Mouse (Mus musculus): ENCODE measurements around the gene Tlk2. TPM values are rescaled to one million over a fixed set of nuclear protein-coding genes. Genes with fewer than 3 reads are reported as not detected.
A peak's percentile ranks its signal among the peaks of the same experiment; 100 is the strongest.

The Tlk2 gene
- polyA plus RNA-seq, 1 experiment from 2014 or later = 7.4 TPM

DNA sequence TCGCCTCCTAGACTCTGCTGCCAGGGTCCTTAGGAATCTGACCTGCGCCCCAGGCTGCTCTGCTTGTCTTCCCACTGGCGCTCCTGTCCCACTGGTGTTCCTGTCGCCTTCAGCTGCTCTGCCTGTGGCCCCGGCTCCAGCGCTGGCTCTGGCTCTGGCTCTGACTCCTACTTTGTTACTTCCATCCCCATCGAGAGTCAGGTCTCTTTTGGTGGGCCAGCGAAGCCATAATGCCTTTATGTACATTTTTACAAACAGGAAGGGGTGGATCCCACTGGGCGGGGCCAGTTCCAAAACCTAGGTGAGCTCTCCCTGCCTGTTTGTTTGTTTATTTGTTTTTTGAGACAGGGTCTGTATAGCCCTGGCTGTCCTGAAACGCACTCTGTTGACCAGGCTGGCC, 11.8 kb upstream of the Tlk2 start:
- H3K9me3 ChIP-seq (ENCODE audit: control insufficient read depth, low read length) = no peaks in the 10 kb centered on the region
- no peak overlapping the region for H3K4me3 ChIP-seq (ENCODE audit: low read depth, low read length)
- H3K36me3 ChIP-seq (ENCODE audit: control insufficient read depth, insufficient read depth, low read length) = no peaks in the 10 kb centered on the region
- no peaks in the 10 kb centered on the region for H3K27me3 ChIP-seq (ENCODE audit: control insufficient read depth, insufficient read depth, low read length)
- ATAC-seq (ENCODE audit: low FRiP score, low TSS enrichment) = no peak
- H3K4me1 ChIP-seq (replicated peaks; ENCODE audit: control insufficient read depth, insufficient read depth) = no peaks in the 10 kb centered on the region
- H3K9ac ChIP-seq (ENCODE audit: low read length) = no peak overlapping the region
- H3K27ac ChIP-seq (replicated peaks) = no peak overlapping the region
- no peak overlapping the region for H3K4me2 ChIP-seq (replicated peaks; ENCODE audit: low read depth)
- TF ChIP-seq EP300 (optimal IDR thresholded peaks at IDR 0.05) = no peak
- no peak for TF ChIP-seq CTCF (IDR thresholded peaks at IDR 0.05; ENCODE audit: low read depth)
- WGBS = 92% methylated on average over 10 of the region's 10 CpGs
- DNase-seq (ENCODE audit: low spot score) = no peak

DNA sequence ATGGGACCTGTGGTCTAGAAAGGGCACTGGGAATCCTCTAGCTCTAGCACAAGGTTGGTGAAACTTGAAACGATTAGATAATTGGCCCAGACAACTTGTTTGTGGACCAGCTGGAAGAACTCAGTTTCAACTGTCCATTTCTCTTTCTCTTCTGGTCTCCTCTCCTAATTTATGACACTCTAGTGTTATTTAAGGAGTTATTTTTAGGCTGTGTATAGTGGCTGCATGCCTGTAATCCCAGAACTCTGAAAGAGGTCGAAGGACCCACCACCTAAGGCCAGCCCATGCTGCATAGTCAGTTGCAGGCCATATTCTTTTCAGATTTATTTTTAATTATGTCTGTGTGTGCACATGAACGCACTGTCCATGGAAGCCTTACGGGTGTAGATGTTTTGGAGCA, 916 bp downstream of the Tlk2 start:
- H3K27me3 ChIP-seq (ENCODE audit: control insufficient read depth, insufficient read depth, low read length) = no peaks in the 10 kb centered on the region
- 62% methylated on average over 4 of the region's 4 CpGs for WGBS
- H3K4me3 ChIP-seq (ENCODE audit: low read depth, low read length) = no peak overlapping the region
- H3K36me3 ChIP-seq (ENCODE audit: control insufficient read depth, insufficient read depth, low read length) = peaks cover 3% of the 10 kb centered on the region; the same call in 1 of the 2 replicates
- no peaks in the 10 kb centered on the region for H3K9me3 ChIP-seq (ENCODE audit: control insufficient read depth, low read length)
- H3K4me1 ChIP-seq (replicated peaks; ENCODE audit: control insufficient read depth, insufficient read depth) = 0 out of 2 replicates have a peak, but pooled peaks cover 3% of the 10 kb centered on the region
- no peak overlapping the region for H3K9ac ChIP-seq (ENCODE audit: low read length)
- TF ChIP-seq CTCF (IDR thresholded peaks at IDR 0.05; ENCODE audit: low read depth) (no peak), EP300 (optimal IDR thresholded peaks at IDR 0.05) (no peak)
- no peak overlapping the region; the same call in 1 of the 2 replicates for H3K27ac ChIP-seq (replicated peaks)
- H3K4me2 ChIP-seq (replicated peaks; ENCODE audit: low read depth) = peak overlapping the region; percentile 85
- no peak for DNase-seq (ENCODE audit: low spot score)
- ATAC-seq (ENCODE audit: low FRiP score, low TSS enrichment) = no peak

DNA sequence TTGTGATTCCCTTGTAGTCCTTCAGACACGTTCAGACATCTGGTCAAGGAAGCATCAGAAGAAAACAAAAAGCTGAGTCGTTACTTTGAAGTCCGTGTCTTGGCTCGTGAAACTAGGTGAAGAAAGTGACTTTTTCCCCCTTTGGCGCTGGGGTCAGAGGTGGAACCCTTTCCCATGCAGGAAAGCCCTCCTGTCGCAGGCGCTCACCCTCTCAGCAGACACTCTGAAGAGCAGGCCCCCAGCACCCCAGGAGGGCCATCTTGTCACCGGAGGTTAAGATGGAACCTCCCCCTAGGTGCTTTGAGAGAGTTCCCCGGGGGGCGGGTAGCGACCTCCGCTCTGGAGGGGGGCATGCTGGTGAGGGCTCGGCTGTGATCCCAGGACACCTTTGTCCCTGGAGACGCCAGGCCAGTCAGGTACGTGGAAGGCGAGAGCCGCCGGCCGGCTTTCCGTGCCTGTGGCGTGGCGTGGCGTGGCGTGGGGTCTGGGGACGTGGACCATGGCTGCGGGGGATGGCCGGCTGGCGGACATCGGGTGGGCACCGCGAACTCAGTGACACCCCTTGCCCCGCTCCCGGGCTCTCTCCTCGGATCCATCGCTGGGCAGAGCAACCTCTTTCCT, 2.0 kb downstream of the Tlk2 start:
- Histone ChIP-seq H3K4me2 (replicated peaks; ENCODE audit: low read depth) (peak overlapping the region; percentile 85), H3K4me3 (ENCODE audit: low read depth, low read length) (peak overlapping the region; percentile 96), H3K4me1 (replicated peaks; ENCODE audit: control insufficient read depth, insufficient read depth) (0 out of 2 replicates have a peak, but pooled peaks cover 3% of the 10 kb centered on the region), H3K27me3 (ENCODE audit: control insufficient read depth, insufficient read depth, low read length) (no peaks in the 10 kb centered on the region), H3K9ac (ENCODE audit: low read length) (peak overlapping the region; percentile 100), H3K27ac (replicated peaks) (peak overlapping the region; percentile 97), H3K36me3 (ENCODE audit: control insufficient read depth, insufficient read depth, low read length) (peaks cover 7% of the 10 kb centered on the region; the same call in 1 of the 2 replicates), H3K9me3 (ENCODE audit: control insufficient read depth, low read length) (no peaks in the 10 kb centered on the region)
- WGBS = under 1% methylated on average over 35 of the region's 35 CpGs
- no peak for TF ChIP-seq EP300 (optimal IDR thresholded peaks at IDR 0.05)
- no peak for TF ChIP-seq CTCF (IDR thresholded peaks at IDR 0.05; ENCODE audit: low read depth)
- DNase-seq (ENCODE audit: low spot score) (peak; percentile 56), ATAC-seq (ENCODE audit: low FRiP score, low TSS enrichment) (peak; percentile 1; the same call in 1 of the 2 replicates)

DNA sequence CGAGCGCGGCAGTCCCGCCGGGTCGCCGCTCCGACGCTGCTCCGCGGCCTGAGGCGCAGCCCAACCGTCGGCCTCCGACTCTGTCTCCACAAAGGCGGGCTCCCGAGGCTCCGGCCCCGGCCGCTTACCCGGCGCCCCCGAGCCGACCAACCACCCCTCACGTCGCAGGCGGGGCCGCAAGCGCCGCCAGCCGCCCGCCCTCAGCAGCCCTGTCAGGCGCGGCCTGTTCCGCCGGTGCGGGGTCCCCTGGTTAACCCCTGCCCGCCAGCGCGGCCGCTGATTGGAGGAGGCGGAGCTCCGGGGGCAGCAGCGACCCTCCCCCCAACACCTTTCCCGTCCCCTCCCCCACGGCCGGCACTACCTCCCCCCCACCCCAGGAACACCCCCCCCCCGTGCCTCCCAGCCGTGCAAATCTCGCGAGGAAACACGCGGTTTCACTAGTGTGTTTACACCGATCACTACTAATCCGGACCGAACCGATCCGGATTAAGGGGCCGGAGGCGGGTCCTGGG, 2.6 kb downstream of the Tlk2 start:
- peak overlapping the region; percentile 85 for H3K4me2 ChIP-seq (replicated peaks; ENCODE audit: low read depth)
- WGBS = under 1% methylated on average over 43 of the region's 60 CpGs

DNA sequence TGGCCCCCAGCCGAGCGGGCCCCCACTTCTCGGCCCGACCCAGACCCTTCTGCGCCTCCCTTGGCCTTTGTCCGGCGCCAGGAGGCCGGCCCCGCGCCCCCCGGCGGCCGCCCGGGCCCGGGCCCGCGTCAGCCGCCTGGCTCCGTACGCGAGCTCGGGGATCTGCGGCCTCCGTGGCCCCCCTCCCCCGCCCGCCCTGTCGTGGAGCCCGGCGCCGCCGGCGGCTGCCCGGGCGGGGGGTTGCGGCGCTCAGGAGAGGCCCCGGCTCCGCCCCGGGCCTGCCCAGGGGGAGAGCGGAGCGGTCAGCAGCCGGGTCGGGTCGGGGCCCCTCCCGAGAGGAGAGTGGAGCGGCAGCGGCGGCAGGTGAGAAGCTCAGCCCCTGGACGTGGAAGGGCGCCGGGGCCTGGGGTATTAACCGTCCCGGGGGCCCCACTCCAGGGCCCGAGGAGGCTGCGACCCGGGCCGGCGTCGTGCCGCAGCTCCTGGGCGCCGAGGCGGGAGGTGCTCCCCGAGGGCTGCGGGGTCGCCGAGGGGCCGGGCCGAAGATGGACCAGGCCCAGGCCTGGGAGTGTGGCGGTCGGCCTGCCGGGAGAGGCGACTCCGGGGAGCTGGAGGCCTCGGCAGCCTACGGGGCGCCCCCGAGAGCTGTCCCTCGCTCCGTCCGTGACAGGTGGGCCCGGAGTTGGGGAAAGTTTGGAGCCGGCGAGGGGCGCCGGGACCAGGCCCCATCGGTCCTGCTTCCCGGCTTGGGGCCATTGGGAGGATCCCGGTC, 3.3 kb downstream of the Tlk2 start:
- peak; percentile 58 for ATAC-seq (ENCODE audit: low FRiP score, low TSS enrichment)
- H3K9me3 ChIP-seq (ENCODE audit: control insufficient read depth, low read length) = no peaks in the 10 kb centered on the region
- peak overlapping the region; percentile 85 for H3K4me2 ChIP-seq (replicated peaks; ENCODE audit: low read depth)
- peak overlapping the region; percentile 100 for H3K9ac ChIP-seq (ENCODE audit: low read length)
- peaks cover 7% of the 10 kb centered on the region; the same call in 1 of the 2 replicates for H3K36me3 ChIP-seq (ENCODE audit: control insufficient read depth, insufficient read depth, low read length)
- peak overlapping the region; percentile 97 for H3K27ac ChIP-seq (replicated peaks)
- peak overlapping the region; percentile 96 for H3K4me3 ChIP-seq (ENCODE audit: low read depth, low read length)
- 8% methylated on average over 64 of the region's 89 CpGs for WGBS
- H3K4me1 ChIP-seq (replicated peaks; ENCODE audit: control insufficient read depth, insufficient read depth) = 0 out of 2 replicates have a peak, but pooled peaks cover 3% of the 10 kb centered on the region
- DNase-seq (ENCODE audit: low spot score) = peak; percentile 53
- TF ChIP-seq EP300 (optimal IDR thresholded peaks at IDR 0.05) (no peak), CTCF (IDR thresholded peaks at IDR 0.05; ENCODE audit: low read depth) (no peak)
- H3K27me3 ChIP-seq (ENCODE audit: control insufficient read depth, insufficient read depth, low read length) = no peaks in the 10 kb centered on the region

More for the DNA sequence above, 2.6 kb downstream of the Tlk2 start:
- TF ChIP-seq CTCF (IDR thresholded peaks at IDR 0.05; ENCODE audit: low read depth) (no peak), EP300 (optimal IDR thresholded peaks at IDR 0.05) (peak; percentile 38)
- Histone ChIP-seq H3K4me3 (ENCODE audit: low read depth, low read length) (peak overlapping the region; percentile 96), H3K4me1 (replicated peaks; ENCODE audit: control insufficient read depth, insufficient read depth) (0 out of 2 replicates have a peak, but pooled peaks cover 3% of the 10 kb centered on the region), H3K27me3 (ENCODE audit: control insufficient read depth, insufficient read depth, low read length) (no peaks in the 10 kb centered on the region), H3K9ac (ENCODE audit: low read length) (peak overlapping the region; percentile 100), H3K27ac (replicated peaks) (peak overlapping the region; percentile 97), H3K9me3 (ENCODE audit: control insufficient read depth, low read length) (no peaks in the 10 kb centered on the region), H3K36me3 (ENCODE audit: control insufficient read depth, insufficient read depth, low read length) (peaks cover 7% of the 10 kb centered on the region; the same call in 1 of the 2 replicates)
- ATAC-seq (ENCODE audit: low FRiP score, low TSS enrichment) (peak; percentile 96), DNase-seq (ENCODE audit: low spot score) (peak; percentile 93)
